Mouse (Mus musculus) limb, embryonic 10.5 days (tissue): ENCODE results near the gene Apol6. TPM values are rescaled to one million over a fixed set of nuclear protein-coding genes. Genes with fewer than 3 reads are reported as not detected.

Source experiments
- DNase-seq: peaks from one replicate; pipeline ENCODE4 v3.0.0-alpha.2; 2017; ENCODE audit warnings: low spot score
- H3K27ac ChIP-seq: fragments of 300-500 bp; sonication (generic); 2 replicates; pipeline ENCODE4 v1.5.1; 2016; ENCODE audit warnings: mild to moderate bottlenecking
- H3K27me3 ChIP-seq: fragments of 300-500 bp; sonication (generic); 2 replicates; pipeline ENCODE4 v1.6.1; 2016; ENCODE audit warnings: low read depth, mild to moderate bottlenecking; ENCODE audit not compliant: poor library complexity, severe bottlenecking
- H3K36me3 ChIP-seq: fragments of 300-500 bp; sonication (generic); 2 replicates; pipeline ENCODE4 v1.6.1; 2016; ENCODE audit warnings: mild to moderate bottlenecking, moderate library complexity
- H3K4me1 ChIP-seq: fragments of 300-500 bp; sonication (generic); 2 replicates; pipeline ENCODE4 v1.6.1; 2016
- H3K4me3 ChIP-seq: fragments of 300-500 bp; sonication (generic); 2 replicates; pipeline ENCODE4 v1.5.1; 2016; ENCODE audit warnings: mild to moderate bottlenecking, moderate library complexity
- H3K9me3 ChIP-seq: fragments of 300-500 bp; sonication (generic); replicated peaks from 2 replicates; pipeline ENCODE4 v1.6.1; 2016; ENCODE audit warnings: mild to moderate bottlenecking
- WGBS: fragments of 180-500 bp; shearing (Covaris S2); methylation state at CpG from one replicate; pipeline ENCODE4 v1.1.7; 2016; 5-methylcytosine and 5-hydroxymethylcytosine counted together
- polyA plus RNA-seq: library from polyadenylated mRNA; unstranded; fragments of >200 nt; fragmentation: Nextera tagmentation; extraction: Ambion mirVana; gene quantifications from 2 replicates; pipeline ENCODE4 v1.2.1, GENCODE M21; 2016

Apol6 gene
- polyA plus RNA-seq, 1 experiment from 2014 or later, result not detected

DNA sequence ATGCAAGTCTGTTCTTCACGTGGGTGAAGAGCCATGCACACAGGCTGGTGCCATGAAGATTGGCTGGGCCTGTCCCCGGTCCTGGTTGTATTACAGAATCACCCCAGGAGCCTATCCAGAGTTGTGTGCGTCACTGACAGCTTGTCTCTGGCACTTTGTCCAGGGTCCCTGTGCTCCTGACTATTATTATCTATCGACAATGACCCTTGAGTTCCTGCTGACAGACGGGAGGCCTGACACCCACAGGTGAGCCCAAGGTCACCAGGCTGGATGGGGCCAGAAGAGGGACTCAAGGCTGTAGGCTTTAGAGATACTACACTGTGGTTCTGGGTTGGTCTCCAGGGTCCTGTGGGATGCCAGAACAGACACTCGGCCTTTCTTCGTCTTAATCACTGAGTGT is 25.0 kb upstream of the Apol6 start:
- no peaks in the 10 kb centered on the region for H3K27me3 ChIP-seq
- H3K36me3 ChIP-seq, result no peaks in the 10 kb centered on the region
- peaks cover 13% of the 10 kb centered on the region for H3K4me1 ChIP-seq
- H3K4me3 ChIP-seq, result no peak overlapping the region
- WGBS, result 85% methylated on average over 7 of the region's 7 CpGs
- H3K9me3 ChIP-seq, result no peaks in the 10 kb centered on the region
- no peak for DNase-seq
- no peak overlapping the region for H3K27ac ChIP-seq

DNA sequence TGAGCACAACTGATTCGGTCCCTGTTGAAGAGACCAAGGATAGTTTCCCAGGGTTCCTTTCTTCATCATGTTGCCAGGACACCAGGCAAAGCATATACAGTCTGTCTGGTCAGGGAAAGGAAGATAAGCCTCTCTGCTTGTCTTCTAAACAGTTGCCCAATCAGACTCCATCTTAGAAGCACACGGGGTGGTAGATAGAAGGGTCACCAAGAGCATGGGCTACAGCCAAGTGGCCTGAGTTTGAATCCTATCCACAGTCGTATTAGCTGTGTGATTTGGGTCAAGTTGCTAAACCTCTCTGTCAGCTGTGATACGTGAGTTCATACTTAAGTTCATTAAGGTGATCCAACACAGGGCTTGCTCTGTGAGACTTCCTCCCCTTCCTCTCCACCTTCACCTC is 24.4 kb upstream of the Apol6 start:
- H3K4me3 ChIP-seq, result no peak overlapping the region
- no peak for DNase-seq
- no peaks in the 10 kb centered on the region for H3K36me3 ChIP-seq
- H3K9me3 ChIP-seq, result no peaks in the 10 kb centered on the region
- no peak overlapping the region for H3K27ac ChIP-seq
- WGBS, result 91% methylated on average over 4 of the region's 4 CpGs
- peaks cover 7% of the 10 kb centered on the region for H3K4me1 ChIP-seq
- no peaks in the 10 kb centered on the region for H3K27me3 ChIP-seq

GRCm38 (mm10) chr15:77021056-77021455 is 23.5 kb upstream of the Apol6 start:
- no peaks in the 10 kb centered on the region for H3K9me3 ChIP-seq
- H3K27me3 ChIP-seq, result no peaks in the 10 kb centered on the region
- DNase-seq, result no peak
- H3K27ac ChIP-seq, result no peak overlapping the region
- H3K36me3 ChIP-seq, result no peaks in the 10 kb centered on the region
- peaks cover 14% of the 10 kb centered on the region for H3K4me1 ChIP-seq
- 95% methylated on average over 3 of the region's 3 CpGs for WGBS
- no peak overlapping the region for H3K4me3 ChIP-seq

- Histone ChIP-seq H3K9me3 (no peaks in the 10 kb centered on the region), H3K27ac (no peak overlapping the region), H3K4me3 (no peak overlapping the region), H3K4me1 (peaks cover 19% of the 10 kb centered on the region), H3K27me3 (no peaks in the 10 kb centered on the region), H3K36me3 (no peaks in the 10 kb centered on the region)
- no peak for DNase-seq
- WGBS, result 79% methylated on average over 4 of the region's 4 CpGs
Measured at GRCm38 (mm10) chr15:77021851-77022250, 22.7 kb upstream of the Apol6 start.

GRCm38 (mm10) chr15:77022401-77022957 is 22.1 kb upstream of the Apol6 start:
- peaks cover 21% of the 10 kb centered on the region for H3K4me1 ChIP-seq
- WGBS, result 73% methylated on average over 5 of the region's 5 CpGs
- no peak for DNase-seq
- H3K4me3 ChIP-seq, result no peak overlapping the region
- H3K27ac ChIP-seq, result peak overlapping the region; percentile 46; the same call in 1 of the 2 replicates
- no peaks in the 10 kb centered on the region for H3K36me3 ChIP-seq
- H3K9me3 ChIP-seq, result no peaks in the 10 kb centered on the region
- no peaks in the 10 kb centered on the region for H3K27me3 ChIP-seq

GRCm38 (mm10) chr15:77025884-77026583 is 18.5 kb upstream of the Apol6 start:
- Histone ChIP-seq H3K36me3 (no peaks in the 10 kb centered on the region), H3K4me1 (peaks cover 36% of the 10 kb centered on the region), H3K4me3 (no peak overlapping the region), H3K9me3 (no peaks in the 10 kb centered on the region), H3K27ac (0 out of 2 replicates have a peak overlapping the region, but pooled peaks have one; percentile 7), H3K27me3 (no peaks in the 10 kb centered on the region)
- 77% methylated on average over 5 of the region's 5 CpGs for WGBS
- no peak for DNase-seq

- no peaks in the 10 kb centered on the region for H3K9me3 ChIP-seq
- H3K27ac ChIP-seq, result peak overlapping the region; percentile 51; the same call in 1 of the 2 replicates
- whole genome bisulfite sequencing, result 99% methylated on average over 3 of the region's 3 CpGs
- no peak overlapping the region for H3K4me3 ChIP-seq
- no peaks in the 10 kb centered on the region for H3K36me3 ChIP-seq
- H3K27me3 ChIP-seq, result no peaks in the 10 kb centered on the region
- DNase-seq, result no peak
- H3K4me1 ChIP-seq, result peaks cover 41% of the 10 kb centered on the region
Measured at GRCm38 (mm10) chr15:77027117-77027516, 17.4 kb upstream of the Apol6 start.

DNA sequence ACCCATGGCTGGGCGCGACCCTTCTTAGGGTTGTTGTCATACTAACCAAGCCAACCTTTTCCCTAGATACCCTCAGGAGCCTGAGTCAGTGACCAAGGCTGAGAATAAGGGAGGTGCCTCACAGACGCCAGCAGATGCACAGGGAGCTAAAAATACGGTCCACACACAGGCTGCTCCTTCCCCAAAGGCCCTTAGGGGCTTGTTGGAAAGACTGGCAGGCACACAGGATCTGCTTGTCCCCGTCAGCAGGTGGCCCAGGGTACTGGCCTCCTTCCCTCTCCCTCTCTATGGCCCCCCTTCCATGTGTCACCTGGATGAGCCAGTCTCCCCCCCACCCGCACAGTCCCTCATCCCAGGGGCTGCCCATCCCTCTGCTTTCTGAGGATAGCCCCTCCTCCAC is 16.9 kb upstream of the Apol6 start:
- Histone ChIP-seq H3K27me3 (no peaks in the 10 kb centered on the region), H3K4me1 (peaks cover 35% of the 10 kb centered on the region), H3K4me3 (no peak overlapping the region), H3K27ac (peak overlapping the region; percentile 51; the same call in 1 of the 2 replicates), H3K36me3 (no peaks in the 10 kb centered on the region), H3K9me3 (no peaks in the 10 kb centered on the region)
- WGBS, result 79% methylated on average over 6 of the region's 6 CpGs
- DNase-seq, result no peak

DNA sequence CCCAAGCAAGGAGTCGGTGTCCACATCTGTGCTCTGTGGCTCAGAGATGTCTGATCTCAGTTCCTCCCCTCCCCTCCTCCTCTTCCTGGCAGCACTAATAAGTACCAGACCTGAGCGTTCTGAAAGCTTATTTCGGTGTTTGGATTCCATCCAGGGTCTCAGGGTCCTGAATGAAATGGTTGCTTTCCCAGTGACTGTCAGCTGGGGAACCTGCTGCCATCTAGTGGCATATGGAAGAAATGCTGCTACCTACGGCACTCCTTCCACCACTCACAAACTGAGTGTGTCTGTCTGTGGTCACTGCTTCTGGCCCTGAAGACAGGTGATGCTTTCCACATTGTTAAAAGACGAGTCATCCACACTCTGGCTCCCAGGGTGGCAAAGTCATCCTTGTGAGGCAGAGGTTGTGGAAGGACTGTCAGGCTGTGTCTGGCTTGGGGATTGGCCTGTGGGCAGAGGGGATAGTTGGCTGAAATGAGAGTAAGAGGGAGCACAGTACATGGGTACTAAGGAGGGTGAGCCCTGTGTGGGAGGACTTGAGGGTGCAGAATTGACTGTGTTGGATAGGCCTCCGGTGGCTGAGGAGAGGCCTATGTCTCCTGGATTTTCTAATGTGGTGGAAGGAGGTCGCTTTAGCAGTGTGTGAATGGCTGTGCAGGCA is 15.1 kb upstream of the Apol6 start:
- DNase-seq, result peak; percentile 81
- Histone ChIP-seq H3K27me3 (no peaks in the 10 kb centered on the region), H3K27ac (peak overlapping the region; percentile 85), H3K4me3 (no peak overlapping the region), H3K36me3 (no peaks in the 10 kb centered on the region), H3K9me3 (no peaks in the 10 kb centered on the region), H3K4me1 (peaks cover 34% of the 10 kb centered on the region)
- WGBS, result 24% methylated on average over 7 of the region's 7 CpGs

GRCm38 (mm10) chr15:77031271-77031670 is 13.3 kb upstream of the Apol6 start:
- Histone ChIP-seq H3K9me3 (no peaks in the 10 kb centered on the region), H3K4me3 (no peak overlapping the region), H3K27ac (0 out of 2 replicates have a peak overlapping the region, but pooled peaks have one; percentile 9), H3K27me3 (no peaks in the 10 kb centered on the region), H3K36me3 (no peaks in the 10 kb centered on the region), H3K4me1 (peaks cover 29% of the 10 kb centered on the region)
- DNase-seq, result no peak
- WGBS, result 48% methylated on average over 3 of the region's 3 CpGs

- Histone ChIP-seq H3K36me3 (no peaks in the 10 kb centered on the region), H3K9me3 (no peaks in the 10 kb centered on the region), H3K4me1 (peaks cover 45% of the 10 kb centered on the region), H3K27ac (peak overlapping the region; percentile 61; the same call in 1 of the 2 replicates), H3K27me3 (no peaks in the 10 kb centered on the region), H3K4me3 (no peak overlapping the region)
- no peak for DNase-seq
- WGBS, result 80% methylated on average over 6 of the region's 6 CpGs
Measured at GRCm38 (mm10) chr15:77034526-77034925, 10.0 kb upstream of the Apol6 start.

- 80% methylated on average over 3 of the region's 3 CpGs for WGBS
- H3K27me3 ChIP-seq, result no peaks in the 10 kb centered on the region
- no peak overlapping the region for H3K4me3 ChIP-seq
- H3K27ac ChIP-seq, result peak overlapping the region; percentile 86
- no peak for DNase-seq
- H3K9me3 ChIP-seq, result no peaks in the 10 kb centered on the region
- H3K36me3 ChIP-seq, result no peaks in the 10 kb centered on the region
- peaks cover 53% of the 10 kb centered on the region for H3K4me1 ChIP-seq
Measured at GRCm38 (mm10) chr15:77035643-77036042, 8.9 kb upstream of the Apol6 start.

GRCm38 (mm10) chr15:77036320-77036988 is 8.1 kb upstream of the Apol6 start:
- WGBS, result 77% methylated on average over 11 of the region's 11 CpGs
- no peak for DNase-seq
- Histone ChIP-seq H3K4me1 (peaks cover 52% of the 10 kb centered on the region), H3K27ac (peak overlapping the region; percentile 86), H3K36me3 (no peaks in the 10 kb centered on the region), H3K4me3 (no peak overlapping the region), H3K27me3 (no peaks in the 10 kb centered on the region), H3K9me3 (no peaks in the 10 kb centered on the region)
